Mouse (Mus musculus): Measurements from ENCODE around the gene Sacs.

Sacs gene

GRCm38 (mm10) chr14:61237101-61237654 lies 98.9 kb downstream of the Sacs start:
- DNase-seq (ENCODE audit: low read depth, low spot score), result no peak

- DNase-seq (ENCODE audit: low read depth, low spot score), result no peak
Observed at GRCm38 (mm10) chr14:61238751-61239150, 100.5 kb downstream of the Sacs start.

- DNase-seq (ENCODE audit: low read depth, low spot score), result no peak
Observed at GRCm38 (mm10) chr14:61242611-61243010, 104.4 kb downstream of the Sacs start.

- DNase-seq (ENCODE audit: low read depth, low spot score), result no peak
Observed at GRCm38 (mm10) chr14:61246444-61246843, 108.2 kb downstream of the Sacs start.

- DNase-seq (ENCODE audit: low read depth, low spot score), result no peak
Observed at GRCm38 (mm10) chr14:61252596-61253388, 114.5 kb downstream of the Sacs start.

GRCm38 (mm10) chr14:61258352-61258751 lies 120.1 kb downstream of the Sacs start, which contains the start of gene Sgcg:
TSS of gene Sgcg (minus strand) at chr14:61258490.
- DNase-seq (ENCODE audit: low read depth, low spot score), result no peak

- no peak for DNase-seq (ENCODE audit: low read depth, low spot score)
Observed at GRCm38 (mm10) chr14:61259084-61259483, 120.8 kb downstream of the Sacs start.

- no peak for DNase-seq (ENCODE audit: low read depth, low spot score)
Observed at GRCm38 (mm10) chr14:61267908-61268475, 129.7 kb downstream of the Sacs start.

- DNase-seq (ENCODE audit: low read depth, low spot score), result no peak
Observed at GRCm38 (mm10) chr14:61274414-61275198, 136.3 kb downstream of the Sacs start.

- peak; percentile 13 for DNase-seq (ENCODE audit: low read depth, low spot score)
Observed at GRCm38 (mm10) chr14:61277285-61277684, 139.0 kb downstream of the Sacs start.

- no peak for DNase-seq (ENCODE audit: low read depth, low spot score)
Observed at GRCm38 (mm10) chr14:61278676-61279300, 140.5 kb downstream of the Sacs start.

- DNase-seq (ENCODE audit: low read depth, low spot score), result no peak
Observed at GRCm38 (mm10) chr14:61288606-61289286, 150.5 kb downstream of the Sacs start.

All from retina, adult 2 months (tissue).